Mouse (Mus musculus) MEL (cell line): Measurements from ENCODE around the gene Cav1. TPM values are rescaled to one million over a fixed set of nuclear protein-coding genes. Genes with fewer than 3 reads are reported as not detected.

Experiments used
- DNase-seq: peaks from one replicate; pipeline ENCODE4 v3.0.0; 2011; ENCODE audit warnings: low read depth, low spot score
- H3K27ac ChIP-seq: 2 replicates; pipeline ENCODE4 v1.5.1; 2012; ENCODE audit warnings: low read depth, mild to moderate bottlenecking, control low read depth, low read length, moderate library complexity; ENCODE audit not compliant: control insufficient read depth
- H3K27me3 ChIP-seq, 2 experiments: fragments of 150-350 bp in 1 of 2; sonication (generic) in 1 of 2; 2 replicates each; pipeline ENCODE4 v1.6.1; 2012; ENCODE audit warnings: low read length in 2 of 2, mild to moderate bottlenecking in 2 of 2, improper control_type of control experiment in 1 of 2, moderate library complexity in 1 of 2; ENCODE audit not compliant: insufficient read depth in 2 of 2, control insufficient read depth in 1 of 2
- H3K36me3 ChIP-seq, 2 experiments: 2 replicates each; pipeline ENCODE4 v1.6.1; 2012 to 2014; ENCODE audit warnings: low read length in 2 of 2, improper control_type of control experiment in 1 of 2, inconsistent platforms in 1 of 2, mild to moderate bottlenecking in 1 of 2; ENCODE audit not compliant: insufficient read depth in 2 of 2, control insufficient read depth in 1 of 2
- H3K4me1 ChIP-seq, 2 experiments: fragments of 150-350 bp in 1 of 2; sonication (generic) in 1 of 2; 2 replicates each; pipeline ENCODE4 v1.6.1; 2012; ENCODE audit warnings: low read length in 2 of 2, improper control_type of control experiment in 1 of 2, mild to moderate bottlenecking in 1 of 2; ENCODE audit not compliant: insufficient read depth in 2 of 2, control insufficient read depth in 1 of 2
- H3K4me3 ChIP-seq, 2 experiments: fragments of 150-350 bp in 1 of 2; sonication (generic) in 1 of 2; 2 replicates each; pipeline ENCODE4 v1.5.1; 2012; ENCODE audit warnings: low read depth in 2 of 2, low read length in 2 of 2, mild to moderate bottlenecking in 2 of 2, moderate library complexity in 2 of 2, control low read depth in 1 of 2, improper control_type of control experiment in 1 of 2; ENCODE audit not compliant: control insufficient read depth in 1 of 2, insufficient read depth in 1 of 2
- H3K79me2 ChIP-seq: 2 replicates; pipeline ENCODE4 v1.6.1; 2012; ENCODE audit warnings: mild to moderate bottlenecking, low read length, moderate library complexity; ENCODE audit not compliant: control insufficient read depth, poor library complexity, insufficient read depth
- H3K9ac ChIP-seq: 2 replicates; pipeline ENCODE4 v1.6.1; 2012; ENCODE audit warnings: low read depth, mild to moderate bottlenecking, control low read depth, low read length, moderate library complexity; ENCODE audit not compliant: control insufficient read depth, poor library complexity, severe bottlenecking
- H3K9me3 ChIP-seq: fragments of 150-350 bp; sonication (generic); replicated peaks from 2 replicates; pipeline ENCODE4 v1.6.1; 2012; ENCODE audit warnings: mild to moderate bottlenecking, low read length, improper control_type of control experiment, moderate library complexity; ENCODE audit not compliant: insufficient read depth
- BHLHE40 ChIP-seq: IDR thresholded peaks from 2 replicates; pipeline ENCODE4 v1.6.1; 2012; ENCODE audit warnings: low read depth, mild to moderate bottlenecking, inconsistent platforms, low read length, improper control_type of control experiment, borderline replicate concordance
- CHD1 ChIP-seq: IDR thresholded peaks from 2 replicates; pipeline ENCODE4 v1.6.1; 2012; ENCODE audit warnings: low read depth, mild to moderate bottlenecking, inconsistent platforms, low read length, improper control_type of control experiment
- CHD2 ChIP-seq: IDR thresholded peaks from 2 replicates; pipeline ENCODE4 v1.6.1; 2011; ENCODE audit warnings: low read length, improper control_type of control experiment
- CTCF ChIP-seq, 3 experiments: IDR thresholded peaks in 2 of 3; conservative IDR thresholded peaks in 1 of 3; 2 replicates each; pipeline ENCODE4 v1.5.1; 2011 to 2012; ENCODE audit warnings: low read length in 3 of 3, low read depth in 2 of 3, mild to moderate bottlenecking in 2 of 3, improper control_type of control experiment in 1 of 3, inconsistent platforms in 1 of 3, mixed read lengths in 1 of 3, moderate library complexity in 1 of 3; ENCODE audit not compliant: control insufficient read depth in 1 of 3, insufficient read depth in 1 of 3, poor library complexity in 1 of 3, severe bottlenecking in 1 of 3
- EP300 ChIP-seq, 2 experiments: IDR thresholded peaks; 2 replicates each; pipeline ENCODE4 v1.6.1; 2011; ENCODE audit warnings: improper control_type of control experiment in 2 of 2, low read length in 2 of 2, low read depth in 1 of 2, mild to moderate bottlenecking in 1 of 2
- ETS1 ChIP-seq: IDR thresholded peaks from 2 replicates; pipeline ENCODE4 v1.6.1; 2012; ENCODE audit warnings: low read depth, mild to moderate bottlenecking, inconsistent platforms, low read length, improper control_type of control experiment, moderate library complexity
- GABPA ChIP-seq: IDR thresholded peaks from 2 replicates; pipeline ENCODE4 v1.6.1; 2012; ENCODE audit warnings: low read depth, mild to moderate bottlenecking, inconsistent platforms, low read length, improper control_type of control experiment, moderate library complexity
- GATA1 ChIP-seq: IDR thresholded peaks from 2 replicates; pipeline ENCODE4 v1.6.1; 2011; ENCODE audit warnings: low read depth, low read length, improper control_type of control experiment
- JUND ChIP-seq: IDR thresholded peaks from 2 replicates; pipeline ENCODE4 v1.6.1; 2011; ENCODE audit warnings: low read depth, mild to moderate bottlenecking, improper control_type of control experiment, low read length
- KAT2A ChIP-seq: conservative IDR thresholded peaks from 2 replicates; pipeline ENCODE4 v1.6.1; 2012; ENCODE audit warnings: low read depth, low read length, improper control_type of control experiment, inconsistent platforms
- MYC ChIP-seq: IDR thresholded peaks from 2 replicates; pipeline ENCODE4 v1.6.1; 2011; ENCODE audit warnings: low read depth, mild to moderate bottlenecking, low read length, improper control_type of control experiment, moderate library complexity
- NELFE ChIP-seq: IDR thresholded peaks from 2 replicates; pipeline ENCODE4 v1.6.1; 2011; ENCODE audit warnings: low read depth, low read length, improper control_type of control experiment
- NRF1 ChIP-seq: IDR thresholded peaks from 2 replicates; pipeline ENCODE4 v1.6.1; 2014; ENCODE audit warnings: low read depth, mild to moderate bottlenecking, inconsistent platforms, low read length, improper control_type of control experiment, moderate library complexity; ENCODE audit not compliant: poor library complexity, insufficient read depth, severe bottlenecking
- POLR2A ChIP-seq, 2 experiments: IDR thresholded peaks; 2 replicates each; pipeline ENCODE4 v1.6.1; 2011 to 2012; ENCODE audit warnings: low read length in 2 of 2, mild to moderate bottlenecking in 2 of 2, control low read depth in 1 of 2, improper control_type of control experiment in 1 of 2, low read depth in 1 of 2, moderate library complexity in 1 of 2; ENCODE audit not compliant: control insufficient read depth in 1 of 2, insufficient read depth in 1 of 2, poor library complexity in 1 of 2
- POLR2AphosphoS5 ChIP-seq: IDR thresholded peaks from 2 replicates; pipeline ENCODE4 v1.6.1; 2012; ENCODE audit warnings: low read depth, borderline replicate concordance, mild to moderate bottlenecking, inconsistent platforms, low read length, moderate library complexity, mixed read lengths
- RAD21 ChIP-seq: IDR thresholded peaks from 2 replicates; pipeline ENCODE4 v1.6.1; 2011; ENCODE audit warnings: mild to moderate bottlenecking, low read depth, low read length, improper control_type of control experiment
- RCOR1 ChIP-seq: IDR thresholded peaks from 2 replicates; pipeline ENCODE4 v1.6.1; 2012; ENCODE audit warnings: low read depth, mild to moderate bottlenecking, inconsistent platforms, low read length, improper control_type of control experiment
- SMC3 ChIP-seq: IDR thresholded peaks from 2 replicates; pipeline ENCODE4 v1.6.1; 2011; ENCODE audit warnings: low read depth, low read length, improper control_type of control experiment
- TAL1 ChIP-seq: IDR thresholded peaks from 2 replicates; pipeline ENCODE4 v1.6.1; 2012; ENCODE audit warnings: mild to moderate bottlenecking, inconsistent platforms, low read length, moderate library complexity, mixed read lengths
- TBP ChIP-seq: IDR thresholded peaks from 2 replicates; pipeline ENCODE4 v1.8.0; 2011; ENCODE audit warnings: low read depth, low read length, improper control_type of control experiment
- UBTF ChIP-seq: IDR thresholded peaks from 2 replicates; pipeline ENCODE4 v1.6.1; 2012; ENCODE audit warnings: low read depth, mild to moderate bottlenecking, inconsistent platforms, low read length, improper control_type of control experiment, moderate library complexity, borderline replicate concordance; ENCODE audit not compliant: insufficient read depth
- ZC3H11A ChIP-seq: IDR thresholded peaks from 2 replicates; pipeline ENCODE4 v1.6.1; 2012; ENCODE audit warnings: low read depth, mild to moderate bottlenecking, inconsistent platforms, low read length, improper control_type of control experiment
- ZNF384 ChIP-seq: IDR thresholded peaks from 2 replicates; pipeline ENCODE4 v1.6.1; 2012; ENCODE audit warnings: low read depth, mild to moderate bottlenecking, inconsistent platforms, low read length, improper control_type of control experiment
- polyA plus RNA-seq, 2 experiments: library from polyadenylated mRNA; stranded (reverse) in 1 of 2; unstranded in 1 of 2; fragments of >175 nt in 1 of 2; fragments of >200 nt in 1 of 2; gene quantifications; 2 replicates each; pipeline versions ENCODE4 v1.2.1 to v1.2.4; 2012; ENCODE audit warnings: low replicate concordance in 2 of 2, low read depth in 1 of 2; ENCODE audit not compliant: insufficient read length in 2 of 2, insufficient read depth in 1 of 2, missing spikeins in 1 of 2
- total RNA-seq: library from RNA; depleted of rRNA; stranded (reverse); fragments of 300-350 nt; gene quantifications from 2 replicates; pipeline ENCODE4 v1.2.3, GENCODE M21; 2012

Cav1 gene
- total and polyA plus RNA-seq, 3 experiments: not detected

DNA sequence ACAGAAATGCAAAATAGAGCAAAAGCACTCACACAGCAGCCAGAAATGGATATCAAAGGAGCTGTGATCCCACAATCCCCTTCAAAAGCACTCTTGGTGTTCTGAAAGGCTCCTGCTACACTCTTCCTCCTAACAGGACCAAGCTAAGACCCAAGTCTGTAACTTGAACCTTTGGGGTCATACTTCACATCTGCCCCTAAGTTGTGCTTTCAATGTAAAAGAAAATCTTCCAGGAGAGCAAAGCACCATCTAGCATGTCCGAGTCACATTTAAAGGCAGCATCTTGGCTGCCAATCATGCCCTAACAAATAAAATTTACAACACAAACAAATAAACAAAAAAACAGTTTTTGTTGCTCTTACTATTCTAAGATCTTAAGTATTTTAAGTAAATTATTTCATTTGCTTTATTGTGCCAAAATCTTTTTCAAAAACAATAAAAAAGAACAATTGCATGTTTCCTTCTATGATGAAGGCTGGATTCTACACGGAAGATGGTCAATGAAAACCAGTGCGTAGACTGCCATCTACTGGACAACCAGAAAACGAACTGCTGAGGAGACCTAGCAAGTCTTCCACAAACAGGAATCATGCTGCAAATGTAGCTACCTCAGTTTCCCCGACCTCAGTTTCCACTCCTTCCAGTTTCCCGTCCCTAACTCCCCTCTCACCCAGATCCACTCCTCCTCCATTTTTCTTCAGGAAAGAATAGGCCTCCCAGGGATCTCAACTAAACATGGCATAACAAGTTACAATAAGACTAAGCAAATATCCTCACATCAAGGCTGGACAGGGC, 53.0 kb downstream of the Cav1 start:
- Histone ChIP-seq H3K9me3 (no peaks in the 10 kb centered on the region), H3K4me3 (no peak overlapping the region), H3K79me2 (no peaks in the 10 kb centered on the region), H3K27me3 (peaks cover 2% of the 10 kb centered on the region in 2 experiments; a peak in 3 of 4 replicates), H3K9ac (no peak overlapping the region), H3K4me1 (no peaks in the 10 kb centered on the region), H3K36me3 (no peaks in the 10 kb centered on the region)
- TF ChIP-seq CTCF (IDR thresholded peaks at IDR 0.05 in 2 of 3, conservative IDR thresholded peaks at IDR 0.05 in 1 of 3; ENCODE audit: control insufficient read depth in 1 of 3, insufficient read depth in 1 of 3, low read depth in 2 of 3, low read length in 3 of 3, poor library complexity in 1 of 3, severe bottlenecking in 1 of 3): peak; percentile 61 to 76 (median 65)
- no peak for TF ChIP-seq POLR2A (IDR thresholded peaks at IDR 0.05; ENCODE audit: control insufficient read depth in 1 of 2, insufficient read depth in 1 of 2, low read depth in 1 of 2, low read length in 2 of 2, poor library complexity in 1 of 2)
- TF ChIP-seq JUND: no peak
- peak; percentile 71 for TF ChIP-seq RAD21
- TF ChIP-seq SMC3: peak; percentile 71
- no peak for TF ChIP-seq MYC
- TF ChIP-seq ZC3H11A: peak; percentile 39; the same call in 1 of the 2 replicates
- TF ChIP-seq, all 39 proteins: peak for 4
- H3K27ac ChIP-seq: no peak overlapping the region
- DNase-seq: peak; percentile 48

DNA sequence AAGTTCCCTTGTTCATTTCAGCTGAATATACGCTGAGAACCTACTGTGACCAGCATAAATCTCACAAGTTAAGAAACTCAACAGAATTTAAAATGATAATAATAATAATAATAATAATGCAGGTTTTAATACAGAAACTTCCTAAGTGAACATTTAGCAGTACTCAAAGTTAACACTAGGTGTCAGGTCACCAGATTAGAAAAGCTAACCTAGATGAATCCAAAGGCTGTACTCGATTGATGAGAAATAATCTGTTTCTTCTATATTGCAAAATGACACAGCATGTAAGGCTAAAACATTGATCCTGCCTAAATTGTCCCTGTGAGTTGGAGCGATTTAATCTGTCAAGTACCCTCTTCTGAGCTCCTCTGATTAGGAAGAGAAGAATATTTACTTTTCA, 56.6 kb downstream of the Cav1 start:
- H3K4me1 ChIP-seq: no peaks in the 10 kb centered on the region
- DNase-seq: peak; percentile 24
- peaks cover 0 to 2% of the 10 kb centered on the region in 2 experiments; a peak in 2 of 4 replicates for H3K27me3 ChIP-seq
- H3K9ac ChIP-seq: no peak overlapping the region
- no peaks in the 10 kb centered on the region for H3K9me3 ChIP-seq
- H3K79me2 ChIP-seq: no peaks in the 10 kb centered on the region
- H3K36me3 ChIP-seq: no peaks in the 10 kb centered on the region
- peak; percentile 34 for TF ChIP-seq RAD21
- TF ChIP-seq CHD2: no peak
- peak in 1 of 3 experiments; percentile 49; a peak in 3 of 6 replicates for TF ChIP-seq CTCF (IDR thresholded peaks at IDR 0.05 in 2 of 3, conservative IDR thresholded peaks at IDR 0.05 in 1 of 3; ENCODE audit: control insufficient read depth in 1 of 3, insufficient read depth in 1 of 3, low read depth in 2 of 3, low read length in 3 of 3, poor library complexity in 1 of 3, severe bottlenecking in 1 of 3)
- no peak for TF ChIP-seq BHLHE40
- TF ChIP-seq SMC3: peak; percentile 67
- H3K4me3 ChIP-seq: no peak overlapping the region
- no peak overlapping the region for H3K27ac ChIP-seq

DNA sequence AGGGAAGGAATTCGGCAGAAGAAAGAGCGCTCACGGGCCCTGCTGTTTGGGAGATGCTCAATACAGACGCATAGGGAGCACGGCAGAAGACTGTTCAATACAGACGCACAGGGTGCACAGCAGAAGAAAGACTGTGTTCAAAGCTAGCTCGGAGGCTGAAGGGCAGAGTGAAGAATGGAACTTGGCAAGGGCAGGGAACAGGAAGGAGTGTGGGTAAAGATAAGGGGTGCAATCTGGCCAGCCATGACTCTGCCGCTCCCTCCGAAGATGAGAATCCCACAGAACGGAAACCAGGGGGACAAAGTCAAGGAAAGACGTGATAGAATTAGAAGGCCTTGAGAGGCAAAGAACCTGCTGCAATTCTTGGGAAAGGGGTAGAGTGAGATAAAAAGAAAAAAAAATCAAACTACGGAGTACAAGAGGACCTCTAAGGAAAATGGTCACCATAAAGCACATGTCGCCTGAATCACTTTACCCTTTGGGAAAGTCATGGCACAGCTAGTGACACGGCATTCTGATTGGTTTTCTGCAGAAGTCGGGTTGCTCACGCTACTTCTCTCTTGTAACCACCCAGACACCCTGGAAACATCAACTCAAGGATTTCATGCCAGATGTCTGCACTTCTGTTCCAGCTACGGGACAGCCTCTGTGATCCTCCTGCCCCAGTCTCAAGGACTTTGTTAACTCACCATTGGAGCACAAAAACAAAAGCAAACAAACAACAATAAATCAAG, 57.5 kb downstream of the Cav1 start:
- DNase-seq: peak; percentile 23
- Histone ChIP-seq H3K4me1 (no peaks in the 10 kb centered on the region), H3K27ac (no peak overlapping the region), H3K9ac (no peak overlapping the region), H3K4me3 (no peak overlapping the region), H3K27me3 (peaks cover 0 to 2% of the 10 kb centered on the region in 2 experiments; a peak in 2 of 4 replicates), H3K9me3 (no peaks in the 10 kb centered on the region), H3K79me2 (no peaks in the 10 kb centered on the region), H3K36me3 (no peaks in the 10 kb centered on the region)
- TF ChIP-seq TBP: no peak
- no peak for TF ChIP-seq UBTF
- no peak for TF ChIP-seq CHD1
- peak; percentile 53 for TF ChIP-seq TAL1
- TF ChIP-seq NELFE: no peak
- no peak for TF ChIP-seq ZNF384
- no peak for TF ChIP-seq POLR2AphosphoS5
- TF ChIP-seq NRF1: no peak
- TF ChIP-seq EP300 (IDR thresholded peaks at IDR 0.05; ENCODE audit: low read depth in 1 of 2, low read length in 2 of 2): peak; percentile 43 to 45; a peak in 3 of 4 replicates
- TF ChIP-seq GABPA: no peak
- TF ChIP-seq RCOR1: peak; percentile 38; the same call in 1 of the 2 replicates
- no peak for TF ChIP-seq KAT2A
- no peak for TF ChIP-seq JUND
- TF ChIP-seq GATA1: no peak
- TF ChIP-seq ETS1: no peak
